Mouse (Mus musculus): ENCODE measurements around the gene Etnppl. TPM values are rescaled to one million over a fixed set of nuclear protein-coding genes. Genes with fewer than 3 reads are reported as not detected.

Gene Etnppl
- not detected for total RNA-seq (2023)

GRCm38 (mm10) chr3:130617439-130617898, at the start of gene Etnppl:
Gene Etnppl (plus strand): TSS chr3:130617448.

Other genes with a start within 250 kb of the Etnppl start
- 10 to 100 TPM; 68.7 to 71.7 TPM for gene Ostc, start 92.0 kb downstream of the Etnppl start, total RNA-seq (2023)
- gene Rpl34, start 113.0 kb downstream of the Etnppl start, total RNA-seq (2023), result 1,000 to 10,000 TPM; 1,036 to 1,194 TPM

Data from monocyte, adult 59 days (primary cell).